Mouse (Mus musculus) kidney, adult 2 months (tissue): ENCODE measurements around the gene Phc1.

ENCODE experiments used
- CTCF ChIP-seq: fragments of 200-500 bp; conservative IDR thresholded peaks from 2 replicates; pipeline ENCODE4 v1.5.1; 2011; ENCODE audit warnings: low read depth, mild to moderate bottlenecking, control low read depth, low read length, moderate library complexity, mixed read lengths; ENCODE audit not compliant: insufficient read depth, insufficient read length
- POLR2A ChIP-seq: fragments of 200-500 bp; IDR thresholded peaks from one replicate; pipeline ENCODE4 v1.6.1; 2011; ENCODE audit warnings: low read depth, low read length, control low read depth

GRCm38 (mm10) chr6:122346399-122346798 is 6.0 kb upstream of the Phc1 start:
- TF ChIP-seq POLR2A (no peak), CTCF (no peak)
